Mouse (Mus musculus): ENCODE results near the gene Eefsec. TPM values are rescaled to one million over a fixed set of nuclear protein-coding genes. Genes with fewer than 3 reads are reported as not detected.
A peak's percentile ranks its signal among the peaks of the same experiment; 100 is the strongest.

The Eefsec gene
- total RNA-seq, 2 experiments from 2014 or later = 8.1 to 8.2 TPM

DNA sequence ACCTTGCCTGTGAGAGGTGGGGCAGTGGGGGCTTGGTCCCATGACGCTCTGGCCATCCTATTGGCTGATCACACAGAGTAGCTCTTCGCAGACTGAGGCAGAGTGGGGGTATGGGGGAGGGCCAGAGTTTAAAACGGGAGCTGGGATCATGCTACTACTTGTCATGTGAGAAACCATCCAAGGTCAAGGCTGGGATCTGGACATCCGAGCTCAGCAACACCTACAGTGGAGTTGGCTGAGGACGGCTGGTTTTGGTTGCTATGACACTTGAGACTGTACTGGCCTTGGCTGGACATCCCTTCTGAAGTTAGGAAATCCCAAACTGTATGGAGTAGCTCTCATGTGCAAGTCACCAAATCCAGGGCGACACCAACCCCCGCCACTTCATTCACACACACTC, 214.5 kb downstream of the Eefsec start:
- no peak for TF ChIP-seq CTCF (IDR thresholded peaks at IDR 0.05)
- peak overlapping the region; percentile 46 for H3K27ac ChIP-seq
- peak; percentile 80 for DNase-seq
- intact Hi-C loops (cut with DNase I) = no loop called here
- H3K4me3 ChIP-seq = no peak overlapping the region

DNA sequence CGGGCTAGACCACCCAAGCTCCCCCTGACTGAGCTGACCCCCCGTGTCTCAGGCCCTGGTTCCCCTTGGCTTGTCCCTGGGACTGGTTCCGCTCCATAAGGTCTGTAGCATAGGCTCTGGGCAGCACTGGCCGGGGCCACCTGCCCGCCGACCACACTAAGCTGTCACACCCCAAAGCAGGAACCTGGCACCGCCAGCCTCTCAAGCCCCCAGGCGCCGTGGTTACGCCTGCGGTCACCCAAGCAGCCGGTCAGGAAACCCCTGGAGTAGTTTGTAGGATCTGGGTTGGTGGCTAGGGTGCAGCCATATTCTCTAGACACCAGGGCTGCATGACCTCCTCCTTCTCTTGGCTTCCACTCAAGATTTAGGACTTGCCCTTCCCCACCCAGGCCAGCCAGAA, 217.1 kb downstream of the Eefsec start:
- intact Hi-C loops (cut with DNase I) = no loop called here

DNA sequence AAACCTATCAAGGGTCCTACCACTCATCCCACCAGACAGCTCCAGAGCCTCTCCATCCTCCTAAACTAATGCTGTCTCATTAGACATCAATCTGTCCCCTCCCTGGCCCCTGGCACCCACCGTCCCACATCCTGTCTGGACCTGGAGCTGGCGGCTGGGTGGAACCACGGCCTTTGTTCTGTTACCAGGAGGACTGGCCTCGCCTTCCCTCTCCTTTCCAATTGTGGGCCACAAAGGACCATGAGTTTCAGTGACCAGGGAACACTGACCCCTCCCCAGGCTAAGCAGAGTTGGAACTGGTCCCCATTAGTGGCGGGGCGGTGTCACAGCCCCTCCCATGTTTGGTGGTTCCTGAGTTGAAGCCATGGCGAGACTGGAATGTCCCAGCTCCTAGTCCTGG, 218.8 kb downstream of the Eefsec start:
- DNase-seq = no peak
- no peak overlapping the region for H3K4me3 ChIP-seq
- no peak for TF ChIP-seq CTCF (IDR thresholded peaks at IDR 0.05)
- intact Hi-C loops (cut with DNase I) = no loop called here
- no peak overlapping the region for H3K27ac ChIP-seq

More for the DNA sequence above, 217.1 kb downstream of the Eefsec start:
- Histone ChIP-seq H3K4me3 (no peak overlapping the region), H3K27ac (no peak overlapping the region)
- no peak for DNase-seq
- TF ChIP-seq CTCF (IDR thresholded peaks at IDR 0.05) = no peak

DNA sequence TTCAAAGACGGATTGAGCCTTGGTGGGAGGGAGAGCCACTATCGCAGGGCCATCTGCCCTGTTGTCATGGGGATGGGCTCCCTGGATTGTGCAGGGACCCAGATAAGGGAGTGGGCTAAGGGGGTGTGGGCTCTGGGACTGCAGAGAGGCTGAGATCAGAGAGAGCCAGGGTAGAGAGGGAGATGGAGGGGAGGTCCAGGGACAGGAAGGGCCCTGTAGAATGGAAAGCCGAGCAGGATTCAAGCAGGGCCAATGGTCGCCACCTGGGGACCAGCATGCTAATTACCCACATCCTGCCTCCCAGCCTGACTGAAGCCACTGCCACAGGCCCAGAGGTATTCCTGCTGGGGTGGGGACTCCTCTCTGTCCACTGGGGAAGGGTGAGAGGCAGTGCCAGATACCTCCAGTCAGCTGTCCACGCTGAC, 219.8 kb downstream of the Eefsec start:
- DNase-seq = no peak
- intact Hi-C loops (cut with DNase I) = no loop called here
- TF ChIP-seq CTCF (IDR thresholded peaks at IDR 0.05) = no peak
- Histone ChIP-seq H3K27ac (no peak overlapping the region), H3K4me3 (no peak overlapping the region)

DNA sequence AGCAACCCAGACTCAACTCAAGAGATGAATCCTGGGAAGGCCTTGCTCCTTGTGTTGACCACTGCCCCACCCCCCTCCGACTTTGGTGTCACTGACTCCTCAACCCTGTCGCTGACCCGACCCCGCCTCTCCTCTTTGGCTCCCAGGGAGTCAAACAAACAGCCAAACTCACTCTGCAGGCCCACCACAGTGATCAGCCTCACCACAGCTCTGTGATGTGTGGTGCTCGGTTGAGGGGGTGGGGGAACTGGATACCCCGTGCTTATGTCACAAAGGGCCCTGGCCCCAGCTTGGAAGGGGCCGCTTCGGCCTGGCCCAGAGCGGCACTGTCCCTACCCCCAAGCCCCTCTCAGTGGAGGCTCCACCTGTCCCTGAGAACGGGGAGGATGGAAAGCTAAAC, 224.4 kb downstream of the Eefsec start, which contains the start of gene Dnajb8:
Dnajb8 (plus strand) TSS at position 301 of the 400 bp plus-strand sequence.
- no peak within 1 kb of the TSS for H3K4me3 ChIP-seq
- DNase-seq = no peak
- intact Hi-C loops (cut with DNase I) = loop anchor here (2.0 kb wide), 1 partner anchor 13 kb away; no protein-coding TSS in a partner anchor
- no peak for TF ChIP-seq CTCF (IDR thresholded peaks at IDR 0.05)
- H3K27ac ChIP-seq = no peak within 1 kb of the TSS

DNA sequence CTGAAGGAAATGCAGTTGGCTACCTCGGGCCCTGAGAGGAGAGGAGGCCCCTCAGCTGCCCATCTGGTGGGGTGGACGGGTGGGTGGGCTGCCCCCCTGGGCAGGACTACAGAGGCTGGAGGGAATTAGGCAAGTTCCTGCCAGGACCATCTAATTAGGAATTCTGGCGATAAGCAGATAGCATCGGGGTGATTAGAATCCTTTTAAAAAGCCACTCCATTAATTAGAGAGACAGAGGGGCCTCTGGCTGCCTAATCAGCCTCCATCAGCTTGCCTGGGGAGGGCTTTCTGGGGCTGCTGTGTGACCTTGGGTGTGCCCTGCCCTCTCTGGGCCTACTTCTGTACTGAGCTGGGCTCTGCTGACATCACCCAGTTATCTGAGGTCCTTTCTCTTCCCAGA, 227.2 kb downstream of the Eefsec start:
- H3K27ac ChIP-seq = no peak overlapping the region
- intact Hi-C loops (cut with DNase I) = no loop called here
- H3K4me3 ChIP-seq = no peak overlapping the region
- no peak for DNase-seq
- TF ChIP-seq CTCF (IDR thresholded peaks at IDR 0.05) = no peak

DNA sequence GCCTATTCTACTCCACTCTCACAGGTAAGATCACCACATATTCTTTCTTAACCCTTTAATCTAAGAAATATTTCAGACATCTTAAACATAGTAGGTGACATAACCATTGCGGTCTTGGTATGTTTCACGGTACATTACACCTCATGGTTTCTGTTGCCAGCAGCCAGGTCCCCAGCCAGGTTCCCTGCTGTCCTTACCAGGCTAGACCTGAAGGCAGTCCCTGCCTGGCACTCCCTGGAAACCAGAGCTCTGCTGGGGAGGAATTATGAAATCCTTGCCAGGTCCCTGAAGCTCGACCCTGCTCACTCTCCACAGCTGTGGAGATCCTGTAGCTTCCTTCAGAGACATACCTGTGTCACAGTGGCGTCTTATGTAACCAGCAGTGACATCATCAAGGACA, 230.1 kb downstream of the Eefsec start:
- intact Hi-C loops (cut with DNase I) = no loop called here
- no peak for TF ChIP-seq CTCF (IDR thresholded peaks at IDR 0.05)
- DNase-seq = no peak
- Histone ChIP-seq H3K4me3 (no peak overlapping the region), H3K27ac (no peak overlapping the region)

DNA sequence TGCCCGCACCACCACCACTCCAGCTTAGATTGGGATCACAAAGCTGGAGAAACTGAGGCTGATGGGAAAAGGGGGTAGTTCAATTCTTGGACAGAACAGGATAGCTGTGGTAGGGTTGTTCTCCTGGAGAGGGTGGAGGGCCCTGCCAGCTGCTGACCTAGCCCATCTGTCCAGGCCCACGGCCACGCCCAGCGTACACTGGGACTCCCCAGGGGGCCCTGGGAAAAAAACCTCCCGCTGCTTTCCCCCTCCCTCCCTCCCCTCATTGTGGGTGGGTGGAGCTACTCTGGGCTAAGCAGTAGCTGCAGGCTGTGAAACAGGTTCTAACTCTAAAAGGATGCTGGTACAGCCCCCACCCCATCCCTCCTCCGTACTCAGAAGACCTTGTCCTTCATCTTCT, 230.5 kb downstream of the Eefsec start:
- no peak overlapping the region for H3K27ac ChIP-seq
- intact Hi-C loops (cut with DNase I) = no loop called here
- TF ChIP-seq CTCF (IDR thresholded peaks at IDR 0.05) = no peak
- no peak overlapping the region for H3K4me3 ChIP-seq
- no peak for DNase-seq

DNA sequence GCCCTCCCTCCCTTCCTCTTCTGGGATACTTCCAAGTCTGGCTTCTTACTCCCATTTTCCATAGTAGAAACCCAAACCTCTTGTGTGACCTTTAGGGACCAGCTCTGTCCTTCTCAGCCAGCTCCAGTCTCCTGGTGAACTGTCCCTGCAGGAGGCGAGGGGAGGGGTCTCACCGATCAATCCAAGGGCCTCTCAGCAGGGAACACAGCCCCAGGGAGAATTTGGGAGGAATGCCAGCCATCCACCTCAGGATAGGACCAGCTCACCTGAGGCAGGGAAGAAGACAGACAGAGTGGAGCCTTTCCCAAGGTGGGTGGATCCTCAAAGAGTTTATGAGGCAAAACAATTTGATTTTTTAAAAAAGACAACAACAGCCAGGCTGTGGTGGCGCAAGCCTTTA, 236.2 kb downstream of the Eefsec start:
- TF ChIP-seq CTCF (IDR thresholded peaks at IDR 0.05) = no peak
- no peak overlapping the region for H3K27ac ChIP-seq
- H3K4me3 ChIP-seq = no peak overlapping the region
- DNase-seq = no peak
- intact Hi-C loops (cut with DNase I) = no loop called here

DNA sequence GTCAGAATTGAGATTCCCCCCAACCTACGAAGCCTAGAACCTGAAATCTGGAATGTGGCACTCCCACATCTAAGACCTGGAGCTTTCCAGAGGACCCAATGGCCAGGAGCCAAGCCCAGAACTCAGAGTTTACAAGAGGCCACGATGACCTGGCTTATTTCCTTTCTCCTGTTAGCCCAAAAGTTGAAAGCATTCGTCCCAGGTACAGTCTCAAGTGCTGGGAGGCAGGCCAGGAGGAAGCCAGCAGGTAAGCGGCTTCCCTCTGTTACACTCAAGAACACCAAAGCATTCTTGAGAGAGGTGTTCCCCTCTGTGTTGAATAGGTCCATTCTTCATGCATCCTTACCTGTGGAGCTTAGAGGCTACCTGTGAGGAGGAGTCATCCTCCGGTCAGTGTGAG, 236.9 kb downstream of the Eefsec start:
- intact Hi-C loops (cut with DNase I) = loop anchor here (2.0 kb wide), 1 partner anchor 13 kb away; the partner anchor contains the start of gene Dnajb8
- Histone ChIP-seq H3K27ac (no peak overlapping the region), H3K4me3 (no peak overlapping the region)
- DNase-seq = no peak
- no peak for TF ChIP-seq CTCF (IDR thresholded peaks at IDR 0.05)

DNA sequence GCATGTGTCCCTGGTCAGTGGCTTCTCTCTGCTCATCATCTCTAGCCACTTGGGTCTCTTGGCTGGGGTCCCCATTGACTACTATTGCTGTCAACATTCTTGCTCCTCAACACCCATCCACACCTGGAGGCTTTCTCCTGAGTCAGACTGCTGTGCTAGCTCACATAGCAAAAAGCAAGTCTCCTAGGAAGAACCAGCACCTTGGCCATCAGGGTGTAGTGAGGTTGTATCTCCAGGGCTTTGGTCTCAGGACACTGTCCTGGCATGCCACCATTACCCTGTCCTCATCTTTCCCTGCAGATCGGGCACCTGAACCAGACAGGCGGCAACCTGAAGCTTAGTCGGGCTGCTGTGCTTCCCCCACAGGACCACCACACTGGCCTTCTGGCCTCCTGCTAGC, 238.0 kb downstream of the Eefsec start:
- no peak for DNase-seq
- H3K4me3 ChIP-seq = no peak overlapping the region
- no peak for TF ChIP-seq CTCF (IDR thresholded peaks at IDR 0.05)
- intact Hi-C loops (cut with DNase I) = loop anchor here (2.0 kb wide), 1 partner anchor 14 kb away; the partner anchor contains the start of gene Dnajb8
- no peak overlapping the region for H3K27ac ChIP-seq

DNA sequence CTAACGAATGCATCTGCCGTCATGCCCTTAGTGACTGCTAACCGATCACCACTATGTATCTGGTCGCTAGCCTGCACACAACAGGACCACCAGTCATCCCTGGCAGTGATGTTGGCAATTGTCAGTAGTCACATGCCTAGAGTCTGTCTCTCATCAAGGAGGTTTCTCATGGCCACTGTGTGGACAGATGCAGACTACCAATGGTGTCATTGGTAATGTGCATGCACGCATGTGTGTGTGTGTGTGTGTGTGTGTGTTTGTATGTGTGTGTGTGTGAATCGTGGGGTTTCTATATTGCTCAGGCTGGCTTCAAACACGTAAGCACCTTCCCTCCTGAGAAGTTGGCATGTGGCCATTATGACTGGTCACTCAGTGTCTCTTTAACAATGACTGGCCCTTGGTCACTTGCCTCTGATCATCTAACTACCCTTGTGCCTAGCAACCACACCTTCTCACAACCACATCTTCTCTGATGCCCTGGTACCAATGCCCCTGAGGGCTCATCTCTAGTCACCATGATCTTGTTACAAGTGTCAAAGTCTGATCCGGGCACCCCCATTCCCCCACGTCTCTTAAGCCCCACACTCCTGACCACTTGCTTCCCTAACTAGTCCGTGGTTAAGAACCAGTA, 238.8 kb downstream of the Eefsec start:
- no peak for DNase-seq
- H3K4me3 ChIP-seq = no peak overlapping the region
- no peak for TF ChIP-seq CTCF (IDR thresholded peaks at IDR 0.05)
- intact Hi-C loops (cut with DNase I) = loop anchor here (2.0 kb wide), 1 partner anchor 15 kb away; the partner anchor contains the start of gene Dnajb8
- no peak overlapping the region for H3K27ac ChIP-seq

Other genes starting within 250 kb of the Eefsec start
- not detected for gene Dnajb8, start 224.3 kb downstream of the Eefsec start, total RNA-seq (2021)
- 10 to 100 TPM; 20.2 to 21.9 TPM for gene Ruvbl1, start 18.9 kb upstream of the Eefsec start, total RNA-seq (2021)
- 10 to 100 TPM; 17.7 to 23.3 TPM for gene Sec61a1, start 72.4 kb upstream of the Eefsec start, total RNA-seq (2021)
- gene Kbtbd12, start 191.4 kb upstream of the Eefsec start, total RNA-seq (2021) = 10 to 100 TPM; 71.2 to 96.1 TPM

Data from gastrocnemius, adult 2 months (tissue).